In genomic region chr7:35938123-35938869, GRCm38 (mm10) we compare ENCODE assay signal across 28 mouse cellular contexts.
DNase-seq lines count a peak whose midpoint lies in the region; ATAC-seq and TF ChIP-seq lines count a peak whose summit lies in the region.
"Had no signal": no experiment of that assay in that cellular context is flagged by ENCODE, and none has a peak within 500 bp of the region (broad histone marks: within the 10 kb centered on the region; RNA-seq: fewer than 3 reads in every experiment).

No protein-coding gene starts in this region.

- DNase-seq in forebrain, embryonic 10.5 days (ENCODE audit: extremely low spot score, low spot score), result no peak
- DNase-seq in brain, embryonic 14.5 days (ENCODE audit: low read depth), result peak; percentile 80
- DNase-seq in adrenal gland, adult 2 months, result no peak
- no peak for DNase-seq in adrenal gland, postnatal 25 days
- DNase-seq: cerebellum, adult 11-12 months; cerebellum, adult 9-11 months; gastrocnemius, postnatal 14 days; kidney, adult 9 months; kidney, postnatal 10 days; layer of hippocampus, postnatal 36 days; liver, embryonic 13.5 days; lung, adult 18-20 months; lung, postnatal 4 days; right cerebral cortex, postnatal 14 days; thymus, postnatal 14 days had no signal

- peak overlapping the region; percentile 27; the same call in 1 of the 2 replicates for H3K4me3 ChIP-seq in forebrain, embryonic 10.5 days
- H3K4me3 ChIP-seq in forebrain, embryonic 15.5 days, result no peak overlapping the region
- H3K4me3 ChIP-seq in hindbrain, embryonic 15.5 days, result no peak overlapping the region
- H3K4me3 ChIP-seq in hindbrain, embryonic 16.5 days (ENCODE audit: low read length), result no peak overlapping the region
- H3K4me3 ChIP-seq in forebrain, embryonic 16.5 days (replicated peaks; ENCODE audit: low read length), result no peak overlapping the region
- H3K4me3 ChIP-seq: erythroblast, embryonic 14.5 days; heart, embryonic 10.5 days; heart, embryonic 15.5 days; limb, embryonic 10.5 days; limb, embryonic 15.5 days; liver, embryonic 13.5 days; megakaryocyte, embryonic 14.5 days; midbrain, embryonic 13.5 days had no signal

- TF ChIP-seq POLR2A in brain, embryonic 14.5 days (IDR thresholded peaks at IDR 0.05; ENCODE audit: borderline replicate concordance, extremely low read depth, insufficient read depth, insufficient read length, poor library complexity, severe bottlenecking), result no peak

- peaks cover 27% of the 10 kb centered on the region for H3K4me1 ChIP-seq in forebrain, embryonic 10.5 days
- no peaks in the 10 kb centered on the region for H3K4me1 ChIP-seq in forebrain, embryonic 15.5 days
- peaks cover 3% of the 10 kb centered on the region; the same call in 1 of the 2 replicates for H3K4me1 ChIP-seq in hindbrain, embryonic 15.5 days (replicated peaks)
- no peaks in the 10 kb centered on the region for H3K4me1 ChIP-seq in hindbrain, embryonic 16.5 days (ENCODE audit: control insufficient read depth, insufficient read depth, low read depth, low read length)
- H3K4me1 ChIP-seq in forebrain, embryonic 16.5 days (replicated peaks; ENCODE audit: control insufficient read depth, insufficient read depth, low read length), result peaks cover 3% of the 10 kb centered on the region; the same call in 1 of the 2 replicates
- H3K4me1 ChIP-seq: heart, embryonic 10.5 days; heart, embryonic 15.5 days; limb, embryonic 15.5 days; liver, embryonic 13.5 days; megakaryocyte, embryonic 14.5 days; midbrain, embryonic 13.5 days had no signal

- H3K4me2 ChIP-seq in forebrain, embryonic 15.5 days (replicated peaks), result no peak overlapping the region
- H3K4me2 ChIP-seq in hindbrain, embryonic 15.5 days, result no peak overlapping the region
- no peak overlapping the region for H3K4me2 ChIP-seq in hindbrain, embryonic 16.5 days (ENCODE audit: low read length)
- H3K4me2 ChIP-seq in forebrain, embryonic 16.5 days (ENCODE audit: low read length), result no peak overlapping the region
- H3K4me2 ChIP-seq: heart, embryonic 15.5 days; limb, embryonic 15.5 days; liver, embryonic 13.5 days; midbrain, embryonic 13.5 days had no signal

- H3K9me3 ChIP-seq in forebrain, embryonic 10.5 days, result no peaks in the 10 kb centered on the region
- no peaks in the 10 kb centered on the region for H3K9me3 ChIP-seq in forebrain, embryonic 15.5 days
- H3K9me3 ChIP-seq in hindbrain, embryonic 15.5 days, result no peaks in the 10 kb centered on the region
- no peaks in the 10 kb centered on the region for H3K9me3 ChIP-seq in hindbrain, embryonic 16.5 days (ENCODE audit: control insufficient read depth, low read length)
- H3K9me3 ChIP-seq in forebrain, embryonic 16.5 days (ENCODE audit: control insufficient read depth, low read length), result no peaks in the 10 kb centered on the region
- H3K9me3 ChIP-seq: heart, embryonic 10.5 days; heart, embryonic 15.5 days; limb, embryonic 10.5 days; limb, embryonic 15.5 days; liver, embryonic 13.5 days; midbrain, embryonic 13.5 days had no signal

- ATAC-seq in forebrain, embryonic 15.5 days (replicated peaks), result no peak
- no peak for ATAC-seq in hindbrain, embryonic 15.5 days (ENCODE audit: low FRiP score, low read depth)
- no peak for ATAC-seq in hindbrain, embryonic 16.5 days
- ATAC-seq in forebrain, embryonic 16.5 days, result no peak
- ATAC-seq: intestine, postnatal 0 days; lung, postnatal 0 days; midbrain, embryonic 13.5 days had no signal

- H3K36me3 ChIP-seq in forebrain, embryonic 10.5 days (replicated peaks), result no peaks in the 10 kb centered on the region
- H3K36me3 ChIP-seq in forebrain, embryonic 15.5 days, result no peaks in the 10 kb centered on the region
- no peaks in the 10 kb centered on the region for H3K36me3 ChIP-seq in hindbrain, embryonic 15.5 days
- no peaks in the 10 kb centered on the region for H3K36me3 ChIP-seq in hindbrain, embryonic 16.5 days (ENCODE audit: control insufficient read depth, insufficient read depth, low read length)
- no peaks in the 10 kb centered on the region for H3K36me3 ChIP-seq in forebrain, embryonic 16.5 days (ENCODE audit: control insufficient read depth, insufficient read depth)
- H3K36me3 ChIP-seq: heart, embryonic 10.5 days; heart, embryonic 15.5 days; limb, embryonic 10.5 days; limb, embryonic 15.5 days; liver, embryonic 13.5 days; midbrain, embryonic 13.5 days had no signal

- no peak for TF ChIP-seq CTCF in brain, embryonic 14.5 days (IDR thresholded peaks at IDR 0.05; ENCODE audit: borderline replicate concordance, extremely low read depth, insufficient read depth, insufficient read length)

- 32% methylated on average over 13 of the region's 13 CpGs for WGBS in forebrain, embryonic 10.5 days
- WGBS in forebrain, embryonic 15.5 days, result 9% methylated on average over 13 of the region's 13 CpGs
- 34% methylated on average over 13 of the region's 13 CpGs for WGBS in hindbrain, embryonic 15.5 days
- 35% methylated on average over 13 of the region's 13 CpGs for WGBS in hindbrain, embryonic 16.5 days
- WGBS in forebrain, embryonic 16.5 days, result 11% methylated on average over 13 of the region's 13 CpGs

- no peak overlapping the region for H3K9ac ChIP-seq in forebrain, embryonic 15.5 days (replicated peaks)
- no peak overlapping the region for H3K9ac ChIP-seq in hindbrain, embryonic 15.5 days
- no peak overlapping the region for H3K9ac ChIP-seq in hindbrain, embryonic 16.5 days (ENCODE audit: low read depth, low read length)
- H3K9ac ChIP-seq in forebrain, embryonic 16.5 days (replicated peaks; ENCODE audit: low read depth, low read length), result 0 out of 2 replicates have a peak overlapping the region, but pooled peaks have one; percentile 22
- H3K9ac ChIP-seq: heart, embryonic 15.5 days; limb, embryonic 15.5 days; liver, embryonic 13.5 days; midbrain, embryonic 13.5 days had no signal

- H3K27ac ChIP-seq in forebrain, embryonic 10.5 days, result peak overlapping the region; percentile 80
- no peak overlapping the region for H3K27ac ChIP-seq in forebrain, embryonic 15.5 days (replicated peaks)
- H3K27ac ChIP-seq in hindbrain, embryonic 15.5 days (replicated peaks), result peak overlapping the region; percentile 48; the same call in 1 of the 2 replicates
- H3K27ac ChIP-seq in hindbrain, embryonic 16.5 days (ENCODE audit: low read depth, low read length), result no peak overlapping the region
- H3K27ac ChIP-seq in forebrain, embryonic 16.5 days (ENCODE audit: low read length), result no peak overlapping the region
- H3K27ac ChIP-seq: heart, embryonic 10.5 days; heart, embryonic 15.5 days; limb, embryonic 10.5 days; limb, embryonic 15.5 days; liver, embryonic 13.5 days; midbrain, embryonic 13.5 days had no signal

- no peaks in the 10 kb centered on the region for H3K27me3 ChIP-seq in forebrain, embryonic 10.5 days (ENCODE audit: poor library complexity, severe bottlenecking)
- H3K27me3 ChIP-seq in forebrain, embryonic 15.5 days, result no peaks in the 10 kb centered on the region
- no peaks in the 10 kb centered on the region for H3K27me3 ChIP-seq in hindbrain, embryonic 15.5 days
- no peaks in the 10 kb centered on the region for H3K27me3 ChIP-seq in hindbrain, embryonic 16.5 days (replicated peaks; ENCODE audit: control insufficient read depth, insufficient read depth, low read length)
- H3K27me3 ChIP-seq in forebrain, embryonic 16.5 days (replicated peaks; ENCODE audit: control insufficient read depth, insufficient read depth, low read length), result 0 out of 2 replicates have a peak, but pooled peaks cover 5% of the 10 kb centered on the region
- H3K27me3 ChIP-seq: limb, embryonic 15.5 days; liver, embryonic 13.5 days; megakaryocyte, embryonic 14.5 days; midbrain, embryonic 13.5 days had no signal

Comparison
In these comparisons a context has a peak if more than half of its experiments do, and no peak if none do; other contexts are left out.
1. H3K27ac ChIP-seq: peak in forebrain, embryonic 10.5 days (single experiment) and hindbrain, embryonic 15.5 days (single experiment); none in forebrain, embryonic 15.5 days (single experiment), hindbrain, embryonic 16.5 days (single experiment) and forebrain, embryonic 16.5 days (single experiment).